Comparison of ENCODE assay signal across 30 mouse cellular contexts in genomic region chr4:14187797-14188196, GRCm38 (mm10).
DNase-seq lines count a peak whose midpoint lies in the region; ATAC-seq and TF ChIP-seq lines count a peak whose summit lies in the region.
"Had no signal": no experiment of that assay in that cellular context is flagged by ENCODE, and none has a peak within 500 bp of the region (broad histone marks: within the 10 kb centered on the region; RNA-seq: fewer than 3 reads in every experiment).

No protein-coding gene starts in this region.

- no peaks in the 10 kb centered on the region for H3K36me3 ChIP-seq in kidney, embryonic 14.5 days (ENCODE audit: control insufficient read depth, insufficient read depth, low read length)
- no peaks in the 10 kb centered on the region for H3K36me3 ChIP-seq in kidney, postnatal 0 days (ENCODE audit: insufficient read depth, low read length)
- H3K36me3 ChIP-seq: embryonic facial prominence, embryonic 12.5 days; forebrain, embryonic 10.5 days; heart, embryonic 12.5 days; heart, embryonic 15.5 days; hindbrain, embryonic 10.5 days; hindbrain, embryonic 13.5 days had no signal

- no peaks in the 10 kb centered on the region for H3K4me1 ChIP-seq in kidney, embryonic 14.5 days (ENCODE audit: control insufficient read depth, insufficient read depth, low read length)
- no peaks in the 10 kb centered on the region for H3K4me1 ChIP-seq in kidney, postnatal 0 days (replicated peaks; ENCODE audit: insufficient read depth, low read length)
- peaks cover 8% of the 10 kb centered on the region for H3K4me1 ChIP-seq in embryonic fibroblast, embryonic 13.5 days (ENCODE audit: control insufficient read depth, insufficient read depth, low read length)
- H3K4me1 ChIP-seq: embryonic facial prominence, embryonic 12.5 days; forebrain, embryonic 10.5 days; forebrain, embryonic 13.5 days; heart, embryonic 12.5 days; heart, embryonic 15.5 days; hindbrain, embryonic 10.5 days; hindbrain, embryonic 13.5 days had no signal

- peak; percentile 12 for DNase-seq in kidney, adult 9 months
- peak; percentile 5 for DNase-seq in kidney, postnatal 0 days (ENCODE audit: low spot score)
- no peak for DNase-seq in kidney, adult 18-20 months
- peak; percentile 29 for DNase-seq in Muller cell, postnatal 12 days (ENCODE audit: inconsistent ontology term)
- DNase-seq in gastrocnemius, postnatal 25 days, result no peak
- no peak for DNase-seq in spleen, postnatal 14 days (ENCODE audit: low spot score in 2 of 2)
- DNase-seq: adrenal gland, adult 8-10 months; adrenal gland, postnatal 25 days; cerebellum, adult 11-12 months; cerebellum, adult 8-10 months; cerebellum, postnatal 10 days; cerebellum, postnatal 36 days; embryo, embryonic 11 days; gastrocnemius, postnatal 10 days; heart, adult 18-20 months; heart, postnatal 10 days; heart, postnatal 36 days had no signal

- no peak for ATAC-seq in kidney, embryonic 14.5 days (ENCODE audit: low FRiP score, low TSS enrichment)
- no peak for ATAC-seq in kidney, postnatal 0 days (replicated peaks; ENCODE audit: low FRiP score, low read depth)
- ATAC-seq: activated CD4-positive, CD25-positive, alpha-beta regulatory T cell, adult 4 months; forebrain, embryonic 13.5 days; forebrain, embryonic 16.5 days; hindbrain, embryonic 16.5 days; inflammation-experienced regulatory T-cells, adult 6 months had no signal

- TF ChIP-seq POLR2A in embryonic fibroblast, embryonic 13.5 days (IDR thresholded peaks at IDR 0.05; ENCODE audit: low read depth, low read length), result no peak

- H3K9me3 ChIP-seq in kidney, embryonic 14.5 days (ENCODE audit: control insufficient read depth, low read length), result no peaks in the 10 kb centered on the region
- H3K9me3 ChIP-seq in kidney, postnatal 0 days (replicated peaks; ENCODE audit: low read length), result no peaks in the 10 kb centered on the region
- H3K9me3 ChIP-seq: embryonic facial prominence, embryonic 12.5 days; forebrain, embryonic 10.5 days; forebrain, embryonic 13.5 days; heart, embryonic 12.5 days; heart, embryonic 15.5 days; hindbrain, embryonic 10.5 days; hindbrain, embryonic 13.5 days had no signal

- H3K4me2 ChIP-seq in kidney, embryonic 14.5 days (replicated peaks; ENCODE audit: low read depth, low read length), result no peak overlapping the region
- H3K4me2 ChIP-seq in kidney, postnatal 0 days (ENCODE audit: low read length), result no peak overlapping the region
- H3K4me2 ChIP-seq: embryonic facial prominence, embryonic 12.5 days; forebrain, embryonic 13.5 days; heart, embryonic 12.5 days; heart, embryonic 15.5 days; hindbrain, embryonic 13.5 days had no signal

- H3K27ac ChIP-seq in kidney, embryonic 14.5 days (ENCODE audit: low read depth, low read length), result no peak overlapping the region
- no peak overlapping the region for H3K27ac ChIP-seq in kidney, postnatal 0 days
- H3K27ac ChIP-seq in embryonic fibroblast, embryonic 13.5 days (ENCODE audit: insufficient read depth, low read length), result peak overlapping the region; percentile 65
- H3K27ac ChIP-seq: embryonic facial prominence, embryonic 12.5 days; forebrain, embryonic 10.5 days; forebrain, embryonic 13.5 days; heart, embryonic 15.5 days; hindbrain, embryonic 10.5 days; hindbrain, embryonic 13.5 days had no signal

- no peak overlapping the region for H3K9ac ChIP-seq in kidney, embryonic 14.5 days (ENCODE audit: low read depth, low read length)
- H3K9ac ChIP-seq in kidney, postnatal 0 days (ENCODE audit: low read depth, low read length), result no peak overlapping the region
- H3K9ac ChIP-seq: embryonic facial prominence, embryonic 12.5 days; forebrain, embryonic 13.5 days; heart, embryonic 12.5 days; heart, embryonic 15.5 days; hindbrain, embryonic 13.5 days had no signal

- no peak overlapping the region for H3K4me3 ChIP-seq in kidney, embryonic 14.5 days (ENCODE audit: low read length)
- no peak overlapping the region for H3K4me3 ChIP-seq in kidney, postnatal 0 days (replicated peaks; ENCODE audit: low read depth, low read length)
- no peak overlapping the region for H3K4me3 ChIP-seq in embryonic fibroblast, embryonic 13.5 days (ENCODE audit: insufficient read depth, low read length)
- H3K4me3 ChIP-seq: embryonic facial prominence, embryonic 12.5 days; forebrain, embryonic 10.5 days; forebrain, embryonic 13.5 days; heart, embryonic 12.5 days; heart, embryonic 15.5 days; hindbrain, embryonic 10.5 days; hindbrain, embryonic 13.5 days had no signal

- H3K27me3 ChIP-seq in kidney, embryonic 14.5 days (ENCODE audit: control insufficient read depth, insufficient read depth, low read length), result no peaks in the 10 kb centered on the region
- H3K27me3 ChIP-seq in kidney, postnatal 0 days (ENCODE audit: insufficient read depth, low read length), result no peaks in the 10 kb centered on the region
- H3K27me3 ChIP-seq: embryonic facial prominence, embryonic 12.5 days; forebrain, embryonic 13.5 days; heart, embryonic 12.5 days; heart, embryonic 15.5 days; hindbrain, embryonic 13.5 days had no signal

- no peak for TF ChIP-seq CTCF in kidney, postnatal 0 days (IDR thresholded peaks at IDR 0.05; ENCODE audit: low read depth)
- TF ChIP-seq CTCF in embryonic fibroblast, embryonic 13.5 days (IDR thresholded peaks at IDR 0.05; ENCODE audit: borderline replicate concordance, insufficient read depth, low read length), result no peak

Comparison
In these comparisons a context has a peak if more than half of its experiments do, and no peak if none do; other contexts are left out.
1. DNase-seq: peak in kidney, adult 9 months (single experiment), kidney, postnatal 0 days (single experiment) and Muller cell, postnatal 12 days (single experiment); none in kidney, adult 18-20 months (single experiment), gastrocnemius, postnatal 25 days (single experiment) and spleen, postnatal 14 days (0 of 2).